Mouse (Mus musculus): ENCODE measurements around the gene Impdh1.

DNA sequence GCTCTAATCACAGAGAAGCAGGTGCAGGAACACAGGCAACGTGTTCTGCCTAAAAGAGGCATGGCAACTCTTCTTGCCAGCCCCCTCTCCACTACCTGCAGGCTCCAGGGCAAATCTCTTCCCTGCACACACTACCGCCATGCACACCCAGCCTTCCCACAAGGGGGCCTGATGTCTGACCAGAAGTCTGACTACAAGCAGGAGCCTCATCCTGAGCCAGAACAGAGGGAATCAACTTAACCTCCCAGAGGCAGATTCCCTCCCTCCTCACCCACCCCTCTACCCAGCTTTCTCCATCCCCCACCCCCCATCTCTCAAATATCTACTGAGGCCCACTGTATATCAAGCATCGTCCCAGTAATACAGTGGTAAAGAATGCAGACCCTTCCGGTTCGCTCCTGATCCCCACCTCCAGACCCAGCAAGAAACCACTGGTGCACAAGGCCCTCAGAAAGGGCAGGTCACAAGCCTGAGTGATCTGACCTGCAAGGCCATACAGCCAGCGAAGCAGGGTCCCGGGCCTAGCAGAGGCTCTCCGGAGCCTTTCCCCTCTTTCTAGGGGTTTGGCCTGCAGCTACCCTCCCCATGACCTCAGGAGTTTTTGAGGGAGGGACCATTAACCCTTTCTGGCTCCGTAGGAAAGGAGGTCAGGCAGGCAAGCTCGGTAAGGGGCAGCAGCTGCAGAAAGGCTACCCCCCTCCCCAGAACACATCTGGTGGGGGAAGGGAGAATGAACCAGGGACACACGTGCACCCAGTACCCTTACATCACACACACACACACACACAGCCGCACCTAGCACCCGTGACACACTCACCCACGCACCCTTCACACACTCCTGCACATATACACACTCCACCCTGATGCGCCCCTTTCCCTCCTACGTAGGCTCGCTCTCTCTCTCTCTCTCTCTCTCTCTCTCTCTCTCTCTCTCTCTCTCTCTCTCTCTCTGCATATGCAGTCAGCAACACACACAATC lies 38.0 kb downstream of the Impdh1 start:
- TF ChIP-seq CTCF (IDR thresholded peaks at IDR 0.05; ENCODE audit: insufficient read depth, low read length) = no peak
- no peak for TF ChIP-seq POLR2A (IDR thresholded peaks at IDR 0.05; ENCODE audit: borderline replicate concordance, extremely low read depth, low read depth, low read length)
